Mouse (Mus musculus) cerebellum, adult 2 months (tissue): ENCODE results near the gene Vmn1r18.
"Not testable (repeated sequence)": the region's sequence is repeated elsewhere in the genome, so short reads cannot be mapped to it uniquely, and the experiment has no call there.

ENCODE experiments used
- CTCF ChIP-seq: fragments of 200-500 bp; IDR thresholded peaks from 2 replicates; pipeline ENCODE4 v1.5.1; 2011; ENCODE audit warnings: low read depth, mild to moderate bottlenecking, control low read depth, low read length, moderate library complexity, borderline replicate concordance; ENCODE audit not compliant: insufficient read depth
- POLR2A ChIP-seq: fragments of 200-500 bp; IDR thresholded peaks from 2 replicates; pipeline ENCODE4 v1.6.1; 2011; ENCODE audit warnings: low read length, control low read depth, borderline replicate concordance; ENCODE audit not compliant: insufficient read depth

DNA sequence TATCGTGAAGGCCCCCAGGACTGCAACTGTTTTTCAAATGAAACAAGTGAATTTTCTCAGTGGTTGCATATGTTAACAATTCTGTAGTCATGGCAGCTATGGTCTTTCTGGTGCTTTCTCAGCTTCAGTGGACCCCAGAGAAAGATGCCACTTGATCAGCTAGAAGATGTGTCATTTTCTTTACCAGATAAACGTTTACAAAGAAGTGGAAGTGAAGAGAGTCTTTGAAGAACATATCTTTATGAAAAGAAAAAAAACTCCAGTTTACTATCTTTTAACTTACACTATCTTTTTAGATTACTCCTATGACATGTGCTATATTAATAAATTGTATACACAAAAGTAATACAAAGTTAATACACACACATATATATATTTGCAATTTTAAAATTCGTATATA is 7.9 kb upstream of the Vmn1r18 start, which contains the start of gene Vmn1r19:
- not testable (repeated sequence) for TF ChIP-seq CTCF, POLR2A
